Mouse (Mus musculus) thymus, postnatal 4 days (tissue): ENCODE results near the gene Mgat1.
"Not testable (repeated sequence)": the region's sequence is repeated elsewhere in the genome, so short reads cannot be mapped to it uniquely, and the experiment has no call there.

Experiments
- DNase-seq: peaks from one replicate; pipeline ENCODE4 v3.0.0; 2021

Mgat1 gene

GRCm38 (mm10) chr11:49265101-49265500 lies 21.1 kb downstream of the Mgat1 start:
- no peak for DNase-seq

GRCm38 (mm10) chr11:49266671-49267070 lies 22.7 kb downstream of the Mgat1 start:
- DNase-seq: no peak

GRCm38 (mm10) chr11:49267316-49267715 lies 23.3 kb downstream of the Mgat1 start:
- DNase-seq: no peak

- no peak for DNase-seq
These were observed 24.1 kb downstream of the Mgat1 start for GRCm38 (mm10) chr11:49267970-49268579.

- DNase-seq: no peak
These were observed 25.8 kb downstream of the Mgat1 start for GRCm38 (mm10) chr11:49269761-49270160.

GRCm38 (mm10) chr11:49270368-49270767 lies 26.4 kb downstream of the Mgat1 start:
- no peak for DNase-seq

- DNase-seq: peak; percentile 52
These were observed 27.3 kb downstream of the Mgat1 start for GRCm38 (mm10) chr11:49271334-49271733.

- no peak for DNase-seq
These were observed 30.0 kb downstream of the Mgat1 start for GRCm38 (mm10) chr11:49273834-49274519.

GRCm38 (mm10) chr11:49278222-49278621 lies 34.2 kb downstream of the Mgat1 start, which contains the start of gene Olfr1393:
Gene Olfr1393 (plus strand): TSS chr11:49278304.
- no peak for DNase-seq

- not testable (repeated sequence) for DNase-seq
These were observed 41.0 kb downstream of the Mgat1 start, which contains the start of gene Olfr1392 for GRCm38 (mm10) chr11:49284982-49285381. Gene Olfr1392 (plus strand): TSS chr11:49285282.

GRCm38 (mm10) chr11:49287251-49287650 lies 43.3 kb downstream of the Mgat1 start:
- DNase-seq: no peak

GRCm38 (mm10) chr11:49292777-49293176 lies 48.8 kb downstream of the Mgat1 start:
- no peak for DNase-seq

GRCm38 (mm10) chr11:49304441-49304840 lies 60.5 kb downstream of the Mgat1 start, which contains the start of gene Olfr10:
Gene Olfr10 (plus strand): TSS chr11:49304741.
- no peak for DNase-seq

- not testable (repeated sequence) for DNase-seq
These were observed 64.6 kb downstream of the Mgat1 start for GRCm38 (mm10) chr11:49308547-49308946.
